Mouse (Mus musculus) frontal cortex, postnatal 25 days (tissue): ENCODE data around the gene Kctd17.

Source experiments
- DNase-seq, 2 experiments: peaks; one replicate each; pipeline ENCODE4 v3.0.0; 2022; ENCODE audit warnings: low spot score in 2 of 2

Kctd17 gene

DNA sequence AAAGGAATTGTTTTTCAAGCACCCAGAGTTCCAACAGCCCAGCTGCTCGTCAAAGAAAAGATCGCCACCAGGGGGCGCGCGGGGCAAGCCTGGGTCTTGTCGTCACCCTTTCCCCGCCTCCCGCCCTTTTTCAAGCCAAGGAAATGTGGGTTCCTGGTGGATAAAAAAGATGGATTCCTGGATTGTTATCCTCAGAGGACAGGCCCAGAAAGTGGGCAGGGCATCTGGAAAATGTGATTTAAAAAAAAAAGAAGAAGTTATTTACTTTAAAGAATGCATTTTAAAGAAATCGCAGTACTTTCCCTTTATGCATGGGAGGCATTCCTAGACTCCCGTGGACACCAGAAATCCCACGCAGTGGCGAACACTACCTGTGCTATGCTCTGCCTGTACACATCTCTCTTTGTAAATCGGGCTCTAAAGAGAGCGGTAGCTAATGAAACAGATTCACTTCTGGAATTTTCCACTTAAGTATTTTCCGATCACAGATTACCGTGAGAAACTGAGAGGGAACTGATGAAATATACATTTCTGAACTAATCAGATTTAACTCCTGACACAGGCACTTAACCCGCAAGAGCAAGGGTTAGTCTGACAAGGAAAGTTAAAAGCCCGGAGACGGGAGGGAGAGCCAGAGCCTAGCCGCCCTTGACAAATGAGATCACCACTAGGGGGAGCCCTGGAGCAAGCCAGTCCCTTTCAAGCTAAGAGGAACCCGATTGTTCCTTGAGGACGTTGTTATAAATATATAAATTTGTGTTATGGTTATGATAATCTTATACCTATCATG, 19.6 kb downstream of the Kctd17 start:
- DNase-seq: peak; percentile 97 to 98

GRCm38 (mm10) chr15:78449131-78449530, 20.8 kb downstream of the Kctd17 start:
- DNase-seq: no peak

DNA sequence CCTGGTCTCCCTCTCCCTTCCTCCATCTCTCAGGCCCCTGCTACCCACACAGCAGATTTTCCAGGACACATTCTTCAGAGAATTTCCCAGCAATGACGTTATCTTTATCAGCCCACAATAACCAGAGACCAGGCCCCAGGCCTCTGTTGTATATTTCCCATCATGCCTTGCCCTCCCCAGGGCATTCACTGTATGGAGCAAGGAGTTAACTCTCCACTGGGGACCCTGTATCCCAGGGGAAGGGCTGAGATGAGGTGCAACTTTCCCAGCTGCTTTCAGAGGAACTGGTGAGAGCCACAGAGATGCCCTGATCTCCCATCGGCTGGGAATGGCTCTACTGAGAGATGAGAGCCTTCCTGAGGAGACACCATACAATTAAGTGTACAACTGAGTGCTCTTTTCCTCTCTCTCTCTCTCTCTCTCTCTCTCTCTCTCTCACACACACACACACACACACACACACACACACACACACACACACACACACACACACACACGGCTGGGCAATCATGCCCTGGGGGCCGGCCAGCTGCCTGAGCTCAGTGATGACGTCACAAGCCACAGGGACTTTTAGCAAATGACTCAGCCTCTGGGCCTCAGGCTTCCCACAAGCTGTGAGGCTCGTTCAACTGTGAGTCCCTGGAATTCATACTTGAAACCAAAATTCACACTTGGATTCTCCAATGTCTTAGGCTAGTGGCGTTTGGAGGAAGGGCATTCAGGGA, 21.5 kb downstream of the Kctd17 start:
- DNase-seq: no peak

DNA sequence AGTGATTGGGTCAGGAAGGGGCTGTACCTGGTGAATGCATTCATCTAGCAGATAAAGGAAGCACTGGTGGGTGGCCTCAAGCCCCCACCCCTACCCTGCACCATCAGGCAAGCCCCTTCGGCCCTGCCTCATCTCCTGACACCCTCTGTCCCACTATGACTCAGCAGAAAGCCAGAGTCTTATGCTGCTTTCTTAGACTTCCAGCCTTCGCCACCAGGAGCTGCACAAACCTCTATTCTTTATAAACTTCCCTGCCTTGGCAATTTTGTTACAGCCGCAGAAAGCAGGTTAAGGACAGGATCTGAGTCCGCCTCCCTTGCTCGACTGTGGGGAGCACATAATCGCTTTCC, 22.0 kb downstream of the Kctd17 start:
- DNase-seq: no peak

GRCm38 (mm10) chr15:78451201-78451600, 22.8 kb downstream of the Kctd17 start:
- DNase-seq: no peak

DNA sequence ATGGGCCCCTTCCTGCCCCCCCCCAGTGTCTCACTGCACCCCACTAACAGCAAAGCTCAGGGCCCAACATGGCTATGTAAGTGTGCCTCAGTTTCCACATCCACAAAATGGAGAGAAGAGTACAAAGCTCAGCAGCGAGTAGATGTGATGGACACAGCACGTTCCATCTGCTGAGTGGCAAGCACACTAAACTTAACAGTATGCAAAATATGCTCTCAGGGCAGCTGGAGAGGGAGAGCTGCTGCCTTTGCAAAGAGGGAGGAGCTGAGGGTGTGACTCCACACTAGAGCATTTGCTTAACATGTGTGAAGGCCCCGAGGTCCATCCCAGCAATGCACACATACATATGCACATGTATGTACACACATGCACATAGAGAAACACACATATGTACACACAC, 24.6 kb downstream of the Kctd17 start:
- no peak for DNase-seq

DNA sequence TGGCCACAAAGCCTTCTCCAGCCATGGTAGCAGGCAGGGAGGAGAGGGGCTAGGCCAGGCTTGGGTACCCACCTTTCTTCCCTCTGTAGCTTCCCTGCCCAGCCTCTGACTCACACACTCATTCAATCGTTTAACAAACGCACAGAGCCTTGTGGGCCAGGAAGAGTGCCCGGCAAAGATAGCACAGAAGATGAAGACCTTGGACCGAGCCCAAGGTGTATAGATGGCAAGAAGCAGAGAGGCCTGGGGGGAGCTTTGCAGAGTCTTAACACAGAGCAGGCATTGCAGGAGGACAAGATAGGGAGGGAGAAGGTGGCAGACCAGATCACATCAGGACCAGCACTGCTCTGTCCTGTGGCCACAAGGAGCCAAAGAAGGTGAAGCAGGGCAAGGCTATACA, 26.8 kb downstream of the Kctd17 start:
- no peak for DNase-seq

DNA sequence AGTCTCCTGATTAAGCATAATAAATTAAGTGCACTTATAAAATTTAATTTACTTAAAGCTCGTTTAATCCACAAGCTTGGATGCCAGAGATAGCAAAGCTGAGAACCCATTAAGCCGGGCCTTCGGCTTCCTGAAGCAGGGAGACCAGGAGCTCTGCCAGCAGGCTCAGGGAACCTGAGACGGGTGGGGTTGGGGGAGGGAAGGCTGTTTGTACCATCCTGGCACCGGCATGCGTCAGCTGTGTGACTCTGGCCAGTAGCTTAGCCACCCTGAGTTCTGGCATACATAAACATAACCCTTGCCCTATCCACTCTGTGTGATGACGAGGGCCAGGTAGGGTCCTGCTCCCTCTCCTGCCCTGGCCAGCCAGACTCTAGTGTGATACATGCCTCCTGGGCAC, 27.7 kb downstream of the Kctd17 start:
- DNase-seq: no peak

DNA sequence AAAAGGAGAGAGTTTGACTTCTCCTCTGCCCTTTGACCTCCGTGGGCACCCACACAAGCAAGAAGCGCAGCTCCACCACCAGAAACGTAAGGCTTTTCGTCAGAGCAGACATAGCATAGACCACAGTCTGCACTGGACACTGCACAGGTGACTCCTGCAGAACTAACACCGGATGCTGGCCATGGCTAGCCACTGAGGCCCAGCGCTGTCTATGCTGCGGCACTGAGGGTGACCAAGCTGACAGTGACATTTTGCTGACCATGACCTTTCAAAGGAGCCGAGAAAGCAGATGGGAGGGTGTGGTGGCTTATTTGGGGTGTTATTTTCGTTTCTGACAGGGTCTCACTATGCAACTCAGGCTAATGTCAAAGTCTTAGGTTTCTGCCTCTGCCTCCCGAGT, 28.8 kb downstream of the Kctd17 start:
- DNase-seq: no peak

DNA sequence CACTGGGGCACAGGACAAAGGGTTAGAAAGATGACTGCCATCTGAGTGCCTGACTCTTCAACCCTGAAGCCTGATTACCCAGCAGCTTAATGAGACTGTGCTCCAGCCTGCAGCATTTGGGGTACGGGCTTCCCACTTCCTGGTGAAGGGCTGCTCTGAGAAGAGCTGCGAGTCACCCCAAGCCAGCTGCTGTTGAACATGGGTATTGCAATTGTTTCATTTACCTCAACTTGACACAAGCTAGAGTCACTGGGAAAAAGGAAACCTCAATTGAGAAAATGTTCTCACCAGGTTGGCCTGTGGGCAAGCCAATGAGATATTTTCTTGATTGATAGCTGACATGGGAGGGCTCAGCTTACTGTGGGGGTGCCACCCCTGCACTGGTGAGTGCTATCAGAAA, 34.6 kb downstream of the Kctd17 start:
- DNase-seq: no peak

- DNase-seq: no peak
Measured at GRCm38 (mm10) chr15:78466809-78467208, 38.4 kb downstream of the Kctd17 start.

GRCm38 (mm10) chr15:78467570-78467969, 39.2 kb downstream of the Kctd17 start:
- no peak for DNase-seq

GRCm38 (mm10) chr15:78468379-78468937, 40.1 kb downstream of the Kctd17 start, which contains the start of gene Tmprss6:
Tmprss6 (minus strand) TSS chr15:78468634.
- no peak for DNase-seq

GRCm38 (mm10) chr15:78470495-78471276, 42.3 kb downstream of the Kctd17 start:
- DNase-seq: no peak

GRCm38 (mm10) chr15:78471902-78472301, 43.5 kb downstream of the Kctd17 start:
- no peak for DNase-seq

- no peak for DNase-seq
Measured at GRCm38 (mm10) chr15:78473442-78473841, 45.1 kb downstream of the Kctd17 start.

GRCm38 (mm10) chr15:78475604-78476031, 47.3 kb downstream of the Kctd17 start:
- DNase-seq: no peak

GRCm38 (mm10) chr15:78476878-78477277, 48.5 kb downstream of the Kctd17 start:
- no peak for DNase-seq

GRCm38 (mm10) chr15:78478073-78478472, 49.7 kb downstream of the Kctd17 start:
- DNase-seq: no peak

GRCm38 (mm10) chr15:78479470-78479869, 51.1 kb downstream of the Kctd17 start:
- no peak for DNase-seq

- no peak for DNase-seq
Measured at GRCm38 (mm10) chr15:78480111-78480510, 51.7 kb downstream of the Kctd17 start.

- DNase-seq: no peak
Measured at GRCm38 (mm10) chr15:78480991-78481390, 52.6 kb downstream of the Kctd17 start.
